Mouse (Mus musculus) frontal cortex, postnatal 36 days (tissue): Measurements from ENCODE around the gene Cacna1e.

Experiments used
- DNase-seq, 2 experiments: peaks; one replicate each; pipeline ENCODE4 v3.0.0; 2022; ENCODE audit warnings: low spot score in 2 of 2

Cacna1e gene

DNA sequence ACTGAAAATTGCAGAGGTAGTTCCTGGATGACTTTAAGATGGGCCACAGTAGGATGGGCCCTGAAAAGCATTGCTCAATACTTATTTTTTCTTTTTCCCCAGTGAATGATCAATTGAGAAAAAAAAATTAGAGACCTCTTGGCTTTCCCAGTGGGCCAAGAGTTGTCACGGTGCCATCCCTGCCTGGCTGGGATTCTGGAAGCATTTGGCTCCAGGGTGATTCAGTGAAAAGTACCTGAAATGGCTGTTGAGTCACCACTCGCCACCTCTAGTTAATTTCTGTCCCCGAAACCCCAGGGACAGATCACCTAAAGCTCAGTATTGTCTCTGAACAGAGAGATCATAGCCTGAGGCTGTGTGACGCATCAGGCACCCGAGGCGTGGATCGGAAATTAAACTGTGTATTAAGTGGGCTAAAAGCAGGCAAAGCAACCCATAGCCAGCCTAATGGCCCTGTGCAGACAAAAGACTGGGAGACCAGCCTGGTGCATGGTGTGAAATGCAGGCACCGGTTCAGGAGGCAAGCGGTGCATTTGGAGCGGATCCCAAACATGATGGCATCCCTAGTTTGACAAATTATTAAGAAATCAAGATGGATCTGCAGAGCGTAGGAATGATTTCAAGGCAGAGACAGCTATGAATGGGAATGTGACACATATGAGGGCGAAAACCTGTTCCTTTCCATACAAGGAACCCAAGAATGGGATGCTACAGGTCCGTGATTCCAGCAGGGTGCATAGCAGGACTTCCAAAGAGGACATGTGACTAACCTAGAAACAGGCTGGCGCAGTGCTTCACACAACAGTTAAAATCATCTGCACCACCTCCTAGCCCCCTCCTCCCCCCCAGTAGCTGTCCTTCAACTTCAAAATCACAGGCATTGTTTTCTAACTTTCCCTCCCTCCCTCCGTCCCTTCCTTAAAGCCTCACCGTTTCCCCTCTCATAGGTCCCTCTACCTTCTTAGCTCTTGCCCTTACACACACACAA, 261.3 kb downstream of the Cacna1e start:
- DNase-seq = no peak

- DNase-seq = no peak
Measured at GRCm38 (mm10) chr1:154617743-154618455, 266.4 kb downstream of the Cacna1e start.

DNA sequence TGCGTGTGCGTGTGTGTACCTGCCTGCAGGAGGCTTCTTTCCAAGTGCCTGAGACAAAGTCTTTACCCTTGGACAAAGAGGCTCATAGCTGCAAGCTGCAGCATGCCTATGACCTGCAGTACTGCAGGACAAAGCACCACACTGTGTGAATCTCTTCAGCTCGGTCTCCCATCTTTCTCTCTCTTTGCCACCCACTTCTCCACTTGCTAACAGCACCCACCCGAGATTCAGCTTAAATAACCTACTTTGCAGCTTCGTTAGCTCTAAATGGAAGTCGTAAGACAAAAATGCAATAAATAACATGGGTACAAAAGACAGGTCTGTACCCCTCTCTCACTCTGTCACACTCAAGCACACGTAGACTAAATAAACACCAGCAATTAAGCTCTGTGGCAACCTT, 268.5 kb downstream of the Cacna1e start:
- peak in 1 of 2 experiments; percentile 44 for DNase-seq

DNA sequence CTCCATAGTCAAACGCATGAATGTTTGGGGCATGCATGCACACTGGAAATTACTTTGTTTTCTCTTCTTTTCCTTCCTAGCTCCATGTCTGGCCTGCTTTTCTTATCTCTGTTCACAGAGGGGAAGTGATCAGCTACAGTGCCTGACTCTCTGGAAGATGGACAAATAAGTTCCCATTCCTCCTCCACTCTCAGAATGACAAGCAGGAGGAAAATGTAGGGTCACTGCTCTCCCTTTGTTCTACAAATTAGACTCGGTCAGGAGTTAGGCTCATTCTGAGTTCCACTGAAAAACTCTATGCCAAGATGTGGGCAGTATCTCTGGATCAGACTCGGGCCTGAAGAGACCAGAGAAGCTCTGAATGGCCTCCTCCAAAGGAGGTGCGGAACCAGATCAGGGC, 275.8 kb downstream of the Cacna1e start:
- no peak for DNase-seq

DNA sequence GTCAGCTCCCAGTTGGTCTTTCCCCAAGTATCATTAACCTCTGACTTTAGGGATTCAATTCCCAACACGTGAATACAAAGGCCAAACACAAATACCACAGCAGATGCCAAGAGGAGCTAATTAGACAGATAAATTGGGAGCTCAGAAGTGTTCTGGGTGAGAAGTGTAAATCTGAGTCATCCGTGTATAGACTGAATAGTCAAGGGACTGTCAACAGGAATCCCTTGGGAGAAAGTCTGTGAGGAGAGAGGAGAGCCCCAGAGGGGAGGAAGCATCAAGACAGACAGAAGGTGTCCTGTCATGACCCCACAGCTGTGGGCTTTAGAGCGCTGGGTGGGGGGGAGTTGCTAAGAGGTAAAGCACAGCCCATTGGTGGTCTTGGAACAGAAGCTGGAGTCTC, 276.9 kb downstream of the Cacna1e start:
- DNase-seq = no peak

GRCm38 (mm10) chr1:154605601-154606000, 278.7 kb downstream of the Cacna1e start:
- DNase-seq = no peak

DNA sequence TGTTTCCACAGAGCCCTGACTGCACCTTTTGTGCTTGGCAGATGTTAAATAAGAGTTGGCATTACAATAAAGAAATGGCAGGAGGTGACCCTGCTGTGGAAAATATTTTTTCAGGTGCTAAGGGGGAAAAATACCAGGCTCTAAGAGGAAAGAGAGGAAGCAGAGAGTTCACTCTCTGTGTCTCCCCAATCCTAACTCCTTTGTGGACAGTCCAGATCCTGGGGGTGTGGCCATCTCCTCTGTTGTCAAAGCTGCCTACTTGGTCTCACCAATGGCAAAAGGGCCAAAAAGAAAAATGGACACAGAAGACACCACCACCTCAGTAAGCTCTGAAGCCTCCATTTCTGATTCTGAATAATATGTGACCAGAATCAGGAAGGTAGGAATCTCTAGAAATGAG, 280.5 kb downstream of the Cacna1e start:
- DNase-seq = no peak

DNA sequence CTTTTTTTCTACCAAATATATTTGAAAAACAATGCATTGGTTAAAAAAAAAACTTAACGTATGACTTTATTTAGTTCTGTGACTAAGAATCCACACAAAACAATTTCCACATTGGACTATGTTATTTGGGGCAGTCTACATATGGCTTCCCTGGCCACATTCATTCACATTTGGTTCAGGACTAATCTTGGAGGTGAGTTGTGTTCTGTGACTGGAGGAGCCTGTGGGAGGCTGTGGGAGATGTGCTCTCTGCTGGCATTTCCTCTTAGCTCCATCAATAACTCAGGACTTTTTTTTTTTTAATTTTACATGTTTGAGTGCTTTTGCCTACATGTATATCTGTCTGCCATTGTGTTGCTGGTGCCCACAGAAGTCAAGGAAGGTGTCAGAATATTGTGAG, 281.8 kb downstream of the Cacna1e start:
- DNase-seq = no peak

DNA sequence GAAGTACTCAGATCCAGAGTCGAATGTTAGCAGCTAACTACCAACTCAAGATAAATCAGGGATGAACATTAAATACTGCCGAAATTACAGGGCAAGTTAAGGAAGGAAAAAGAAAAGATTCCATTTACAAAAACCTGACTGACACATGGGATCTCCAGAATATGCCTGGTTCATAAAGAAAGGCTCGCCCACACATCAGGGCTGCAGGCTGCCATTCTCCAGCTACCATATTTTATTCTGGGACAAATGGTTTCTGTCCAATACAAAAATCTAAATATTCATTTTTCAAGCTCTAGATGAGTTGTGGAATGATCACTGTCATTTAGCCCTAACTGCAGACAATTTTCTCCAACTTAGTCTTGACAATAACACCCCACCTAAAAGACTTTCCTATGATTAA, 301.8 kb downstream of the Cacna1e start:
- DNase-seq = peak in 1 of 2 experiments; percentile 34

- DNase-seq = no peak
Measured at GRCm38 (mm10) chr1:154579929-154580328, 304.4 kb downstream of the Cacna1e start.

DNA sequence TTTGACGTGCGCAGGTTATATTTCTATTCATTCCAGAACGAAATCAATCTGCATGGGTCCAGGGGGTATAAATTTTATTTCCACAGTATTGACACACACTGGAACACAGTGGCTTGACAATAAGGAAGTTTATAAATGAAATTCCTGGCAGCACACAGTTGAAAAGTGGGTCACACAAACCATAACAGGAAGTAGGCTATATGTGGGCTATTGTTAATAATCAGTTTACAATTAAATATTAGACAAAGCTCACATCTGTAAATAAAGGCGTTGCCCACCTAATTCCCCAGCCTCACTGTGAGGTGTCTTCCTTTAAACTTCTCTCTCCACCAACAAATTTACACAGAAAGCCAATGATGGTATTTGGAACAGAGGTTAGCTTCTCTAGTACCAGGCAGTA, 305.6 kb downstream of the Cacna1e start:
- DNase-seq = no peak

- DNase-seq = peak; percentile 42 to 49
Measured at GRCm38 (mm10) chr1:154576418-154576817, 307.9 kb downstream of the Cacna1e start.

DNA sequence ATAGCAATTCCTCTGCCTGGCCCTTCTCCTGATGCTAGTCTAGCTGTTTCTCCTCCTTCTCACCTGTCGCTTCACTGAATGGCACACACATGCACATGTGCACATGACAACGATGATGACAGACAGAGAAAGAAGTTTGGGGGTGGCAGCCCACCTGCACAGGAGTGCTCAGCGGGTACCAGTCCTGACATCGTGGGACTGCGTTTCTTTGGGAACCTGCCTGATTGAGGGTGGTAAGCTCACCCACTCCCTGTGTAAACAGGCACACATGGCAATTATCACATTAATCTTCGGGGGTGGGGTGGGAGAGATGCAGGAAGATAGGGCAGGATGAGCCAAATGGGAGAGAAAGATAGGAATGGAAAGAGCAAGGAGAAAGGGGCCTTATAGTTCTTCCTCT, 318.3 kb downstream of the Cacna1e start:
- DNase-seq = no peak

GRCm38 (mm10) chr1:154555811-154556210, 328.5 kb downstream of the Cacna1e start:
- no peak for DNase-seq

GRCm38 (mm10) chr1:154553132-154553531, 331.2 kb downstream of the Cacna1e start:
- no peak for DNase-seq

GRCm38 (mm10) chr1:154537445-154537844, 346.9 kb downstream of the Cacna1e start:
- DNase-seq = no peak

DNA sequence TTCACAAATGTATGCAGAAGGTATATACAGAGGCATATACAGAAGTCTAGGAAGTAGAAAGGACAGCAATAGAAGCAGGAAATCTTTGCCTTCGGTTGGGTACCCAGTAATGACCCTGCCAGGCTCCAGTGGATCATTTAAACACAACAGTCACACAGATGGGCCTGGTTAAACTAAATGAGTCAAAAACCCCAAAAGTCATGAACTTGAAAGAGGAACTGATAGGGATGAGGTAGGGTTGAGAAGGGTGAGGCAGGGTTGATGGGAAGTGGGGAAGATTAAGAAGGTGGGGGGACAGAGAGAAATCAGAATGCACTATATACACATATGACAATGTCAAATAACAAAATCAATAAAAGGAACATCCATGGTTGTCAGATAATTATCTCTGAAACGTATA, 347.5 kb downstream of the Cacna1e start:
- DNase-seq = no peak

GRCm38 (mm10) chr1:154532987-154533940, 351.0 kb downstream of the Cacna1e start:
- peak in 1 of 2 experiments; percentile 51 for DNase-seq

- DNase-seq = no peak
Measured at GRCm38 (mm10) chr1:154529666-154530065, 354.6 kb downstream of the Cacna1e start.

DNA sequence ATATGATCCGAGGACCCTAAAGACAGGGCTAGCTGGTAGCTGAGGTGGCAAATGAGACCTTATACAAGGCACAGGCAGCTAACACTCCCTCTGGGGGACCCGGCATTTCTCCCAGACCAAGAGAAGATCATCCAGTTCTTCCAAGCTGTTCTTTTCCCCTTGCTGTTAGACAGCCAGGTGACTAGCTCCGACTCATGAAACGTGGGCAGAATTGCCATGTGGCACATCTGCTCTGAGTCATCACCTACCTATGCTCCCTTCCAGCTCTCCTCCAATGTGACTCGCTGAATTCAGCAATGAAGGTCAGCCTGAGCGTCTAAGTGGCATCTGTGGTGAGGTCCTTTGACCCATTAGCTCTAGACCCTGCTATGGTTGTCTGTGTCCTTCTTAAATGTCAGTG, 355.5 kb downstream of the Cacna1e start:
- DNase-seq = no peak

DNA sequence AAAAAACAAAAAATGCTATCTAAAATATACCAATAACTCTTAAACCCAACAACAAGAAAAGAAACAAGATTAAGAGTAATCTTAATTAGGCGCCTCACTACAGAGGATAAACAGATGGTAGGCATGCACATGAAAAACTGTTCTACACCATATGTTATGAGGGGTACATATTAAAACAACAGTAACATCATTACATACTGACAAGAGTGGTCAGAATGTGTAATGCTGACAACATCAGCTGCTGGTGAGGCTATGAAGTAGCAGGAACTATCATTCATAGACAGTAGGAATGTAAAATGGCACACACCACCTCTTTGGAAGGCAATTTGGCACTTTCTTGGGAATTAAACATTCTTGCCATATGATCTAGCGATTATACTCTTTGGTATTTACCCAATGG, 363.6 kb downstream of the Cacna1e start:
- no peak for DNase-seq

DNA sequence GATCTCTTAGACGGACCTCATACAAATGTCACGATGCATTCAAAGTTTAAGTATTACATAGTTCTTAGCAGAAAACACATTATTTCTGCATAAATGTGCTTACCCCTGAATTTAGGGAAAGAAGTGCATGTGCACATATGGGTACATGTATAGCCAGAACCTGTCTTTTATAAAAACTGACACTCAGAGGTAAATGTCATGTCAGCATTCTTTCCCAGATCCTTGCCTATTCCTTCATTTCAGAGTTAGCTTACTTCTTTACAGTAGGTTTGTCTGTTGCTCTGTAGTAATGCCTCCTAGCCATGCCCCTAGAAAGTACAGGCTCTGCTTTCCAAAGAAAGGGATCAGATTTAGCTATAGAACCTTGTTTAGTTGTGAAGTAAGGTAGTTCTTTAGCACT, 369.0 kb downstream of the Cacna1e start:
- DNase-seq = no peak
